Mouse (Mus musculus) forebrain, embryonic 12.5 days (tissue): ENCODE data around the gene Zfp523. TPM values are rescaled to one million over a fixed set of nuclear protein-coding genes. Genes with fewer than 3 reads are reported as not detected.

Experiments
- ATAC-seq: fragments of 200-750 bp; cut with Nextera tagmentation; 2 replicates; pipeline ENCODE4 v1.8.0; 2017; ENCODE audit warnings: moderate TSS enrichment; ENCODE audit not compliant: low FRiP score
- H3K27ac ChIP-seq: fragments of 300-500 bp; sonication (generic); 2 replicates; pipeline ENCODE4 v1.5.1; 2016; ENCODE audit warnings: mild to moderate bottlenecking
- H3K27me3 ChIP-seq: fragments of 300-500 bp; sonication (generic); 2 replicates; pipeline ENCODE4 v1.6.1; 2016; ENCODE audit warnings: mild to moderate bottlenecking
- H3K36me3 ChIP-seq: fragments of 300-500 bp; sonication (generic); replicated peaks from 2 replicates; pipeline ENCODE4 v1.6.1; 2016; ENCODE audit warnings: mild to moderate bottlenecking
- H3K4me1 ChIP-seq: fragments of 300-500 bp; sonication (generic); 2 replicates; pipeline ENCODE4 v1.6.1; 2016
- H3K4me2 ChIP-seq: fragments of 300-500 bp; sonication (generic); 2 replicates; pipeline ENCODE4 v1.6.1; 2016; ENCODE audit warnings: mild to moderate bottlenecking, moderate library complexity
- H3K4me3 ChIP-seq: fragments of 300-500 bp; sonication (generic); replicated peaks from 2 replicates; pipeline ENCODE4 v1.5.1; 2016; ENCODE audit warnings: mild to moderate bottlenecking
- H3K9ac ChIP-seq: fragments of 300-500 bp; sonication (generic); 2 replicates; pipeline ENCODE4 v1.6.1; 2016; ENCODE audit warnings: mild to moderate bottlenecking
- H3K9me3 ChIP-seq: fragments of 300-500 bp; sonication (generic); 2 replicates; pipeline ENCODE4 v1.6.1; 2016
- WGBS: fragments of 180-500 bp; shearing (Covaris S2); methylation state at CpG from one replicate; pipeline ENCODE4 v1.1.7; 2016; 5-methylcytosine and 5-hydroxymethylcytosine counted together
- polyA plus RNA-seq: library from polyadenylated mRNA; unstranded; fragments of >200 nt; fragmentation: Nextera tagmentation; extraction: Ambion mirVana; gene quantifications from 2 replicates; pipeline ENCODE4 v1.2.1, GENCODE M21; 2016

Zfp523 gene
- polyA plus RNA-seq, 1 experiment from 2014 or later = 43.6 TPM

DNA sequence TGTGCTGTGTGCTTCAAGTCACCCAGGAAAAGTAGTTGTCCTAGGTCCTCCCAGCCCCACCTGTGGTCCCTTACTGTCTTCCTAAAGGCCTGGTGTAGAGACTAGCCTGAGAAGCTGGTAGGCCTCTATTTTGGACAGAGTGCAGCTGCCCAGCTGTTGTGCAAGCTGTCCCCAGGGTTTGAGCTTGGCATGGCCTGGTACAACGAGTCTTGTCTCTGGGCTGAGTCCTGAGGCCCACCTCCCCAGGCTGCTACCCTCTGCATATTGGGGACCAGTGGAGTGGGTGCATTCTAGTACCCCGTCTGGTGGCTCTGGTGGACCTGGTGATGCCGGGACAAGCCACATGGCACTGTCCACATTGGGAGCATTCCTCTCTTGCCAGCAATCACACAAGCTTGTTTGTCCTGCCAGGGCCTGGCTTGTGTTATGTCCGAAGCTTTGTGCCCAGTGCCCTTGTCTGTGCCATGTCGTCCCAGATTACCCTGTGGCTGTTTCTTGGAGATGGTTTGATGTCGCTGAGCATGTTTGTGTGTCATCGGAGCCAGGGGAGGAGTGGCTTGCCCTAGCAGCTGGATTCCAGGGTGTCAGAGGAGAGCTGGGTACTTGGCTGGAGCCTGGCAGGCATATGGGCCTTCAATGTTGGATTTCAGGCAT lies 59.2 kb downstream of the Zfp523 start:
- Histone ChIP-seq H3K27me3 (peaks cover 7% of the 10 kb centered on the region; the same call in 1 of the 2 replicates), H3K9ac (no peak overlapping the region), H3K4me1 (peaks cover 16% of the 10 kb centered on the region), H3K4me3 (no peak overlapping the region), H3K4me2 (no peak overlapping the region), H3K9me3 (no peaks in the 10 kb centered on the region), H3K36me3 (peaks cover 2% of the 10 kb centered on the region; the same call in 1 of the 2 replicates), H3K27ac (no peak overlapping the region)
- 84% methylated on average over 7 of the region's 7 CpGs for WGBS
- no peak for ATAC-seq

GRCm38 (mm10) chr17:28236636-28237015 lies 59.7 kb downstream of the Zfp523 start:
- Histone ChIP-seq H3K4me1 (peaks cover 16% of the 10 kb centered on the region), H3K4me3 (no peak overlapping the region), H3K9me3 (no peaks in the 10 kb centered on the region), H3K27ac (no peak overlapping the region), H3K36me3 (peaks cover 8% of the 10 kb centered on the region; the same call in 1 of the 2 replicates), H3K27me3 (0 out of 2 replicates have a peak, but pooled peaks cover 2% of the 10 kb centered on the region), H3K9ac (no peak overlapping the region), H3K4me2 (no peak overlapping the region)
- ATAC-seq = no peak
- whole genome bisulfite sequencing = 85% methylated on average over 4 of the region's 4 CpGs

- H3K27me3 ChIP-seq = no peaks in the 10 kb centered on the region
- no peak overlapping the region for H3K27ac ChIP-seq
- WGBS = 57% methylated on average over 5 of the region's 5 CpGs
- peaks cover 10% of the 10 kb centered on the region; the same call in 1 of the 2 replicates for H3K36me3 ChIP-seq
- no peak overlapping the region for H3K4me3 ChIP-seq
- H3K4me2 ChIP-seq = no peak overlapping the region
- H3K9ac ChIP-seq = no peak overlapping the region
- H3K9me3 ChIP-seq = no peaks in the 10 kb centered on the region
- H3K4me1 ChIP-seq = peaks cover 14% of the 10 kb centered on the region
- ATAC-seq = no peak
Observed at GRCm38 (mm10) chr17:28237362-28237761, 60.4 kb downstream of the Zfp523 start.

GRCm38 (mm10) chr17:28237874-28238273 lies 60.9 kb downstream of the Zfp523 start:
- no peaks in the 10 kb centered on the region for H3K9me3 ChIP-seq
- WGBS = 79% methylated on average over 6 of the region's 6 CpGs
- H3K4me2 ChIP-seq = no peak overlapping the region
- no peak overlapping the region for H3K9ac ChIP-seq
- peaks cover 13% of the 10 kb centered on the region for H3K4me1 ChIP-seq
- no peak overlapping the region for H3K27ac ChIP-seq
- peaks cover 10% of the 10 kb centered on the region; the same call in 1 of the 2 replicates for H3K36me3 ChIP-seq
- H3K27me3 ChIP-seq = no peaks in the 10 kb centered on the region
- H3K4me3 ChIP-seq = no peak overlapping the region
- ATAC-seq = no peak

GRCm38 (mm10) chr17:28240846-28241245 lies 63.9 kb downstream of the Zfp523 start:
- no peak overlapping the region for H3K9ac ChIP-seq
- WGBS = 94% methylated on average over 5 of the region's 5 CpGs
- peaks cover 25% of the 10 kb centered on the region for H3K4me1 ChIP-seq
- H3K9me3 ChIP-seq = no peaks in the 10 kb centered on the region
- H3K27me3 ChIP-seq = no peaks in the 10 kb centered on the region
- H3K4me3 ChIP-seq = no peak overlapping the region
- peaks cover 10% of the 10 kb centered on the region; the same call in 1 of the 2 replicates for H3K36me3 ChIP-seq
- H3K27ac ChIP-seq = no peak overlapping the region
- ATAC-seq = no peak
- H3K4me2 ChIP-seq = no peak overlapping the region

DNA sequence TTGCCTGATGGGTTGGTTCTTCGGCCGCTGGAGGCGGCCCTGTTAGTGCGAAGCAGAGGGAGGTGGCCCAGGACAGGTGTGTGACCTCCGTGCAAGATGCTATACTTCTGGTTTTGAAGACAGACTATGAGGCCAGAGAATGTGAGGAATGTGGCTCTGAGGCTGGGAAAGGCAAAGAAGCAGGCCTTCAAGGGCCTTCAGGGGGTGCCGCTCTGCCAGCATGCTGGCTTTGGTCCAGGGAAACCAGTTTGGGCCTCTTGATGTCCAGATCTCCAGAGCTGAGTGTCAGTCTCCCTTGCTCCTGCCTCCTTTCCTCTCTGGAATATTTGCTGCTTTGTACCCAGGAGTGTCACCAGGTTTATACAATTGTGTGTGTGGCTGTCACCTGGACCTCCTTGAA lies 65.4 kb downstream of the Zfp523 start:
- H3K9me3 ChIP-seq = no peaks in the 10 kb centered on the region
- H3K4me2 ChIP-seq = no peak overlapping the region
- ATAC-seq = no peak
- no peaks in the 10 kb centered on the region for H3K27me3 ChIP-seq
- 89% methylated on average over 6 of the region's 6 CpGs for WGBS
- no peak overlapping the region for H3K4me3 ChIP-seq
- peaks cover 10% of the 10 kb centered on the region; the same call in 1 of the 2 replicates for H3K36me3 ChIP-seq
- no peak overlapping the region for H3K9ac ChIP-seq
- H3K4me1 ChIP-seq = peaks cover 27% of the 10 kb centered on the region
- no peak overlapping the region for H3K27ac ChIP-seq

GRCm38 (mm10) chr17:28244214-28244613 lies 67.3 kb downstream of the Zfp523 start:
- Histone ChIP-seq H3K4me3 (no peak overlapping the region), H3K9ac (no peak overlapping the region), H3K36me3 (peaks cover 10% of the 10 kb centered on the region; the same call in 1 of the 2 replicates), H3K4me1 (peaks cover 33% of the 10 kb centered on the region), H3K27me3 (no peaks in the 10 kb centered on the region), H3K4me2 (no peak overlapping the region), H3K9me3 (no peaks in the 10 kb centered on the region), H3K27ac (peak overlapping the region; percentile 59; the same call in 1 of the 2 replicates)
- 74% methylated on average over 6 of the region's 6 CpGs for WGBS
- ATAC-seq = no peak

DNA sequence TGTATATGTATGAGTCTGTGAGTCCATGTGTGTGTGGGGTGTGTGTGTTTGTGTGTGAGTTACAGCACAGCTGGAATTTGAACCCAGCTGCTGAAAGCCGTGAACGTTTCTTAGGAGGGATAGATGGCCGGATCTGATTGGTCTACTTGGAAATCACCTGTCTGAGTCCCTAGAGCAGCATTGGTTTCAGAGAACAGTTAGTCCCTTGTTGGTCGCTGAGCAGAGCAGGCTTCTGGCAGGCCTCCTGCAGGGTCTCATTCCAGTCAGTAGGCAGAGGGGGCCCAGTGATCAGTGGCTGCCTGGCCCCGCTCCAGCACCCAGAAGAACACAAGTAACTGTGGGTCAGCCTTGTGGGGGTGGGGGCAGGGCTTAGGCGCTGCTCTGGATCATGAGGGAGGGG lies 67.8 kb downstream of the Zfp523 start:
- Histone ChIP-seq H3K4me3 (no peak overlapping the region), H3K27ac (peak overlapping the region; percentile 59; the same call in 1 of the 2 replicates), H3K4me1 (peaks cover 33% of the 10 kb centered on the region), H3K36me3 (peaks cover 10% of the 10 kb centered on the region; the same call in 1 of the 2 replicates), H3K9me3 (no peaks in the 10 kb centered on the region), H3K9ac (peak overlapping the region; percentile 29; the same call in 1 of the 2 replicates), H3K27me3 (no peaks in the 10 kb centered on the region), H3K4me2 (no peak overlapping the region)
- peak; percentile 41; the same call in 1 of the 2 replicates for ATAC-seq
- WGBS = 29% methylated on average over 6 of the region's 6 CpGs

DNA sequence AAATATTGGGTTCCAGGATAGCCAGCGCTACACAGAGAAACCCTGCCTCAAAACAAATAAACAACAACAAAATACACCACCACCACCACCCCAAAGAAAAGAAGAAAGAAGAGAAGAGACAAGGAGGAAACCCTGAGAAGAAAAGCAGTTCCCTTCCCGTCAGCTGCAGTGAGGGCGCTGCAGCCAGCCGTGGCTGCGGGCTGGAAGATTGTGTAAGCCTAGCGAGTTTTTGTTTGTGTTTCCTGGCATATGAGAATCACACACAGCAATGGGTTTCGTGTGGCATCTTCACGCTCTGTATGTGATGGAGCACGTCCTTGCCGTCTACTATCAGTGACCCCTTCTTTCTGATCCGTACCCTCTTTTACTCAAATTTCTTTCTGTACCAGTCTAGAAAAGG lies 69.7 kb downstream of the Zfp523 start:
- Histone ChIP-seq H3K9ac (0 out of 2 replicates have a peak overlapping the region, but pooled peaks have one; percentile 4), H3K27ac (peak overlapping the region; percentile 25; the same call in 1 of the 2 replicates), H3K4me1 (peaks cover 33% of the 10 kb centered on the region), H3K36me3 (0 out of 2 replicates have a peak, but pooled peaks cover 2% of the 10 kb centered on the region), H3K9me3 (no peaks in the 10 kb centered on the region), H3K4me3 (no peak overlapping the region), H3K27me3 (no peaks in the 10 kb centered on the region), H3K4me2 (no peak overlapping the region)
- ATAC-seq = no peak
- 83% methylated on average over 11 of the region's 11 CpGs for WGBS

DNA sequence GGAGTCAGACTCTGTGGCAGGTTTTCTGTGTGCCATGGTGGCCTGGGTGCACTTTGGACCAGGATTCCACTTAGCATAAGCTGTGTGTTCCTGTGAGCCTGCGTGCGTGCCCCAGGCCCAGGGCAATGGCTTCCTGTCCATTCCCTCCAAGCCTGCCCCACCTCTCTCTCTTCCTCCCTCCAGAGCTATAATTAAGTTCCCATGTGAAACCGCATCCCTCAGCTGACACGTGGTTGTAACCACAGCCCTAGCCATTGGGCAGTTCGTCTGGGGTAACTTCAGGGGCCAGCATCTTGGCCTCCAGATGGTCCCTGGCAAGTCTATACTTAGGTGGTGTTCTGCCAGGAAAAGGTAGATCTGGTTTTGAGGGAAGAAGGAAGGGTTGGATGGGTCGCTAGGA lies 70.7 kb downstream of the Zfp523 start:
- ATAC-seq = no peak
- no peaks in the 10 kb centered on the region for H3K27me3 ChIP-seq
- no peaks in the 10 kb centered on the region for H3K9me3 ChIP-seq
- H3K4me2 ChIP-seq = no peak overlapping the region
- H3K9ac ChIP-seq = 0 out of 2 replicates have a peak overlapping the region, but pooled peaks have one; percentile 4
- H3K4me1 ChIP-seq = peaks cover 33% of the 10 kb centered on the region
- 77% methylated on average over 6 of the region's 6 CpGs for WGBS
- no peak overlapping the region for H3K27ac ChIP-seq
- H3K36me3 ChIP-seq = no peaks in the 10 kb centered on the region
- no peak overlapping the region for H3K4me3 ChIP-seq

DNA sequence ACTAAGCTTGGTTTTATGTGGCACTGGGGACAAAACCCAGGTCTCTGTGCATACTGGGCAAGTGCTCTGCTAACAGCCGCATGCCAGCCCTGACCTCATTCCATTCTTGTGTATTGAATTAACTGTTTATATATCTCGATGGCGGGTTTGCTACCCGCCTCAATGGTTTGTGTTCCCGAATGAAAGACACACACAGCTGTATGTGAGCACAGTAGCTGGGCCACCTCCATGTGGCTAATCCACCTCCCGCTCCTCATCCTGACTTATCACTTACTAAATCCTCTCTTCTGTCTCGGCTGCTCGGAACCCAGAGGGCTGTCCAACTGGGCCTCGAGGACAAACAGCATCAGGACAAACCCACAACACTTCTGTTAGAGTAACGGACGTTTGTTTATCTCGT lies 72.1 kb downstream of the Zfp523 start:
- Histone ChIP-seq H3K36me3 (no peaks in the 10 kb centered on the region), H3K4me2 (no peak overlapping the region), H3K9ac (no peak overlapping the region), H3K27me3 (no peaks in the 10 kb centered on the region), H3K4me3 (no peak overlapping the region), H3K27ac (no peak overlapping the region), H3K9me3 (no peaks in the 10 kb centered on the region), H3K4me1 (peaks cover 33% of the 10 kb centered on the region)
- WGBS = 82% methylated on average over 12 of the region's 12 CpGs
- no peak for ATAC-seq

GRCm38 (mm10) chr17:28251579-28252280 lies 74.8 kb downstream of the Zfp523 start:
- no peak overlapping the region for H3K4me3 ChIP-seq
- H3K4me1 ChIP-seq = peaks cover 31% of the 10 kb centered on the region; the same call in 1 of the 2 replicates
- no peak for ATAC-seq
- WGBS = 89% methylated on average over 12 of the region's 12 CpGs
- H3K4me2 ChIP-seq = no peak overlapping the region
- H3K9me3 ChIP-seq = no peaks in the 10 kb centered on the region
- H3K9ac ChIP-seq = no peak overlapping the region
- H3K36me3 ChIP-seq = no peaks in the 10 kb centered on the region
- H3K27me3 ChIP-seq = no peaks in the 10 kb centered on the region
- no peak overlapping the region for H3K27ac ChIP-seq
